Mouse (Mus musculus): ENCODE data around the gene Sltm.

- TF ChIP-seq CTCF (IDR thresholded peaks at IDR 0.05; ENCODE audit: insufficient read depth, low read length) (no peak), POLR2A (IDR thresholded peaks at IDR 0.05; ENCODE audit: borderline replicate concordance, extremely low read depth, low read depth, low read length) (no peak)
Observed at GRCm38 (mm10) chr9:70598271-70598670, 55.7 kb downstream of the Sltm start.

All from lung, adult 2 months (tissue).